Mouse (Mus musculus): ENCODE data around the gene Col8a2. TPM values are rescaled to one million over a fixed set of nuclear protein-coding genes. Genes with fewer than 3 reads are reported as not detected.

Col8a2 gene
- 3.6 and 4.6 TPM in 2 replicates for polyA plus RNA-seq (2015; fragmentation: Nextera tagmentation; extraction: Ambion mirVana)

DNA sequence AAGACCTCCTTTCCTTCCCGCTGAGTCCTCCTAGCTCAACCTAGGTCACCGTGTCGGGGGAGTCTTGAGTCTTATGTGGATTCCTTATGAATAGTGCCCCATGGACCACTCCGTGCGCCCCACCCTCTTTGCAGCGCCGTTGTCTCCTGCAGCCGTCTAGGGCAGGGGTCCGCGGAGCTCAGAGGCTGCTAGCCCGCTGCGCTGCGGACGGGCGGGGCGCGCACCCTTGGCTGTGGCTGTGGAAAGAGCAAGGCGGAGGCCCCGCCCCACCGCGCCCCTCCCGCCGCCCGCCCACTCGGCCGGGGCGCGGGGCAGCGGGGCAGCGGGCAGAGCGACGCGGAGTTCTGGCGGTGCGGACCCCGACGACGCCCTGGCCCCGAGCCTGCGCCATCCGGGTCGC, at the start of gene Col8a2:
Col8a2 (plus strand) TSS at position 302 of the 400 bp plus-strand sequence.
- WGBS, result 1% methylated on average over 36 of the region's 42 CpGs
- Histone ChIP-seq H3K27ac (ENCODE audit: low read length) (no peak within 1 kb of the TSS), H3K9ac (ENCODE audit: low read length) (peak within 1 kb of the TSS; percentile 63), H3K9me3 (ENCODE audit: control insufficient read depth, low read length) (peaks cover 2% of the 10 kb centered on the region; the same call in 1 of the 2 replicates), H3K4me2 (ENCODE audit: low read depth, low read length) (peak within 1 kb of the TSS; percentile 70), H3K4me1 (replicated peaks; ENCODE audit: control insufficient read depth, insufficient read depth, low read length) (peaks cover 11% of the 10 kb centered on the region; the same call in 1 of the 2 replicates), H3K27me3 (ENCODE audit: control insufficient read depth, insufficient read depth, low read depth, low read length) (peaks cover 26% of the 10 kb centered on the region), H3K4me3 (ENCODE audit: low read length) (peak within 1 kb of the TSS; percentile 49), H3K36me3 (ENCODE audit: control insufficient read depth, insufficient read depth, low read length) (no peaks in the 10 kb centered on the region)
- ATAC-seq (ENCODE audit: low read depth), result peak; percentile 69

DNA sequence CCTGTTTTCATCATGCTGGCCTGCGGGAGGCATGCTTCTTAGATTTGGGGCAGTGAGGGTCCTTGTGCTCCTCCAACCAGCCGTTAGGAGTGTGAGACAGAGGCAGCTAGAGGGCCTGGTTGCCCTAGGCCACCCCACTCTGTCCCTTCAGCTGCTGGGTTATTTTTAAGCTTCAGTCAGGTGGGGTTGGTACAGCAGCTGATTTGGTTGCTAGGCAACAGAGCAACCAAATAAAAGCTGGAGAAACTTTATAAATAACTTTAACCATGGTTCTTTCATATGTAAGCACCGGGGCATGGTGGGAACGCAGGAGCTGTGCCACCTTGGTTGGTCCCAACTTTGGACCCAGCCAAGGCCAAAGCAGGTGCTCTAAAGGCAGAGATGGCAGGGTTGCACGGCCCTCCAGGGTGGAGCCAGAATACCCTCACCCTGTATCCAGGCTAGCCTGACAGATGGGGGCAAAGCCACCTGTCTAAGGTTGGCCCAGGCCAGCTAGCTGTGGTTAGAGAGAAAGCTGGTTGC, 48.8 kb upstream of the Col8a2 start:
- Histone ChIP-seq H3K4me3 (ENCODE audit: low read length) (no peak overlapping the region), H3K9ac (ENCODE audit: low read length) (no peak overlapping the region), H3K27ac (ENCODE audit: low read length) (no peak overlapping the region), H3K27me3 (ENCODE audit: control insufficient read depth, insufficient read depth, low read depth, low read length) (no peaks in the 10 kb centered on the region), H3K4me2 (ENCODE audit: low read depth, low read length) (no peak overlapping the region), H3K4me1 (replicated peaks; ENCODE audit: control insufficient read depth, insufficient read depth, low read length) (peaks cover 3% of the 10 kb centered on the region; the same call in 1 of the 2 replicates), H3K36me3 (ENCODE audit: control insufficient read depth, insufficient read depth, low read length) (peaks cover 63% of the 10 kb centered on the region), H3K9me3 (ENCODE audit: control insufficient read depth, low read length) (no peaks in the 10 kb centered on the region)
- WGBS, result 69% methylated on average over 5 of the region's 5 CpGs
- ATAC-seq (ENCODE audit: low read depth), result no peak

DNA sequence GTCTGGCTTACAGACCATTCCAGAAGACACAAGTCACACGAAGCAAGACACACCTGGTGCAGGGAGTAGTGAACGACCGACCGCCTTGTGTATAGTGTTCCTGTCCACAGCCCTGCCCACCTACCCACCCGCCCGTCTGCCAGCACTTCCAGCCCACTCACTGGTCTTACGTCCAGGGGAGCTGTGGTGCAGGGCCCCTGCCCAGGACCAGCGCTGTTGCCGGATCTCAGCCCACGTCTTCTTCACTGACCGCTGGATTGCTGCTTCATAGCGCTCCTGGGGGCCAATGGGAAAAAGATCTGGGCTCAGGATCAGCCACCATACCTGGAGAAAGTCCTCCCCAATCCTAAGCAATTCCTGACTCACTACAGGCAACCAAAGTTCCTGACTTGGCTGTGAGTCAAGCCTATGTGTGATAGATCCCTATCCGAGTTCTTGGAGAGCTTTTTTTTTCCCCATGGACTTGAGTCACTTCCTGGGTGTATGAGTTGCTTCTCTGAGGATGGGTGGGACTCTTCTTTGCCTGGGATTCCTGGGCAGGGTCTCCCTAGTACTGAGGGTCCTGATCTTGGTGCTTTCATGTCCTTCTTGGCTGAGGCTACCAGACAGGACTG, 46.6 kb upstream of the Col8a2 start:
- ATAC-seq (ENCODE audit: low read depth), result no peak
- no peak overlapping the region for H3K4me2 ChIP-seq (ENCODE audit: low read depth, low read length)
- H3K4me3 ChIP-seq (ENCODE audit: low read length), result no peak overlapping the region
- H3K27ac ChIP-seq (ENCODE audit: low read length), result no peak overlapping the region
- 87% methylated on average over 13 of the region's 13 CpGs for WGBS
- peaks cover 44% of the 10 kb centered on the region for H3K36me3 ChIP-seq (ENCODE audit: control insufficient read depth, insufficient read depth, low read length)
- H3K9me3 ChIP-seq (ENCODE audit: control insufficient read depth, low read length), result no peaks in the 10 kb centered on the region
- H3K4me1 ChIP-seq (replicated peaks; ENCODE audit: control insufficient read depth, insufficient read depth, low read length), result 0 out of 2 replicates have a peak, but pooled peaks cover under 1% of the 10 kb centered on the region
- H3K9ac ChIP-seq (ENCODE audit: low read length), result no peak overlapping the region
- H3K27me3 ChIP-seq (ENCODE audit: control insufficient read depth, insufficient read depth, low read depth, low read length), result no peaks in the 10 kb centered on the region

- ATAC-seq (ENCODE audit: low read depth), result no peak
- H3K4me3 ChIP-seq (ENCODE audit: low read length), result no peak overlapping the region
- 41% methylated on average over 9 of the region's 9 CpGs for WGBS
- no peak overlapping the region for H3K4me2 ChIP-seq (ENCODE audit: low read depth, low read length)
- H3K27ac ChIP-seq (ENCODE audit: low read length), result no peak overlapping the region
- H3K4me1 ChIP-seq (replicated peaks; ENCODE audit: control insufficient read depth, insufficient read depth, low read length), result no peaks in the 10 kb centered on the region
- no peak overlapping the region for H3K9ac ChIP-seq (ENCODE audit: low read length)
- peaks cover 27% of the 10 kb centered on the region for H3K36me3 ChIP-seq (ENCODE audit: control insufficient read depth, insufficient read depth, low read length)
- no peaks in the 10 kb centered on the region for H3K27me3 ChIP-seq (ENCODE audit: control insufficient read depth, insufficient read depth, low read depth, low read length)
- no peaks in the 10 kb centered on the region for H3K9me3 ChIP-seq (ENCODE audit: control insufficient read depth, low read length)
Observed at GRCm38 (mm10) chr4:126241956-126242355, 44.6 kb upstream of the Col8a2 start.

DNA sequence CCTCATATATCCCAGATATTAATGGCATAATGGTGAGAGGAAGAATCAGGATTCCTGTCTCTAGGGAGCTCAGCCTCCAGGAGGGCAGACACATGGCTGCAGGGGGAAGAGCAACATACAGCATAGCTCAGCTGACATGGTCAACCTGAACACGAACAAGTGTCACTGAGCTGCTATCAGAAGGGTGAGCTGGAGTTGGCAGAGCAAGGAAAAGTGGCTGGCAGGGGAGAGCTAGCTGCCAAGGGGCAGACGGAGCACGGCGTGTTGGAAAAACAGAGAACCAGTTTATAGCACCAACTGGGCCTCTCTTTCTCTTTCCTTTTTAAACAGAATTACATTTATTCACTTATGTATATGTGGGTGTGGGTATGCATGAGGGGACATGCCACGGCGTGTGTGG, 44.1 kb upstream of the Col8a2 start:
- 84% methylated on average over 6 of the region's 6 CpGs for WGBS
- H3K27ac ChIP-seq (ENCODE audit: low read length), result no peak overlapping the region
- no peak overlapping the region for H3K4me3 ChIP-seq (ENCODE audit: low read length)
- no peak overlapping the region for H3K9ac ChIP-seq (ENCODE audit: low read length)
- no peak for ATAC-seq (ENCODE audit: low read depth)
- no peaks in the 10 kb centered on the region for H3K9me3 ChIP-seq (ENCODE audit: control insufficient read depth, low read length)
- no peak overlapping the region for H3K4me2 ChIP-seq (ENCODE audit: low read depth, low read length)
- H3K36me3 ChIP-seq (ENCODE audit: control insufficient read depth, insufficient read depth, low read length), result peaks cover 26% of the 10 kb centered on the region
- no peaks in the 10 kb centered on the region for H3K4me1 ChIP-seq (replicated peaks; ENCODE audit: control insufficient read depth, insufficient read depth, low read length)
- H3K27me3 ChIP-seq (ENCODE audit: control insufficient read depth, insufficient read depth, low read depth, low read length), result no peaks in the 10 kb centered on the region

DNA sequence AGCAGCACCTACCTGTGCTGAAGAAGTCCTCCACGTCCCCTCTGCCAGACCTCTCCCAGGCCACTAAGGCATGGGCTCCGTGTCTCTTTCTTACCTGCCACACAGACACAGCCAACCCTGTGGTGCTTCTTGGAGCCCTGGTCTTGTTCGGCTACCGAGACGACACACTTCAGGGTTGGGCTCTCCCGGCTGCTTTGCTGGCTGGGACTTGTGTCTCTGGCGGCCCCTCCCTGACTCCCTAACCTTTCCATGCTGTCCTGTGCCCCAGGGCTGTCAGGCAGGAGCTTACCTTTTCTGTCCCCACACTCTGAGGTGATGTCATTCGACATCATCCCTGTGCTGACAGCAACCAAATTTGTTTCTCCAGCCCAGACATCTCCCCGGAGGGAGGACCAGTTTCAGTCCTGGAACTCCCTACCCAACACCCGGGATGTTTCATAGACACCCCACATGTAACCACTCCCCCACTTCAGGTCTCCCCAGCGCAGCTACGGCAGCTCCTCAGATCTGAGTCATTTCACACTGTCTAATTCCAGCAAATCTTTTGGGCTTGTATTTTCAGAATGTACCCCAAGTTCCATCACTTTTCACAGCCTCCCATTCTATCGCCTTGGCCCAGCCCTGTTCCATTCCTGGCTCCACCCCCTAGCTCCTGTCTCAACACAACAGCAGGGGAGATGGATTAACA, 40.2 kb upstream of the Col8a2 start:
- ATAC-seq (ENCODE audit: low read depth), result no peak
- Histone ChIP-seq H3K27ac (ENCODE audit: low read length) (no peak overlapping the region), H3K4me2 (ENCODE audit: low read depth, low read length) (no peak overlapping the region), H3K9ac (ENCODE audit: low read length) (no peak overlapping the region), H3K4me1 (replicated peaks; ENCODE audit: control insufficient read depth, insufficient read depth, low read length) (peaks cover 6% of the 10 kb centered on the region), H3K36me3 (ENCODE audit: control insufficient read depth, insufficient read depth, low read length) (peaks cover 7% of the 10 kb centered on the region), H3K9me3 (ENCODE audit: control insufficient read depth, low read length) (no peaks in the 10 kb centered on the region), H3K27me3 (ENCODE audit: control insufficient read depth, insufficient read depth, low read depth, low read length) (no peaks in the 10 kb centered on the region), H3K4me3 (ENCODE audit: low read length) (no peak overlapping the region)
- WGBS, result 72% methylated on average over 13 of the region's 13 CpGs

- H3K9me3 ChIP-seq (ENCODE audit: control insufficient read depth, low read length), result no peaks in the 10 kb centered on the region
- no peak overlapping the region for H3K9ac ChIP-seq (ENCODE audit: low read length)
- no peak overlapping the region for H3K4me3 ChIP-seq (ENCODE audit: low read length)
- H3K4me1 ChIP-seq (replicated peaks; ENCODE audit: control insufficient read depth, insufficient read depth, low read length), result peaks cover 20% of the 10 kb centered on the region
- H3K27ac ChIP-seq (ENCODE audit: low read length), result no peak overlapping the region
- no peak overlapping the region for H3K4me2 ChIP-seq (ENCODE audit: low read depth, low read length)
- 38% methylated on average over 11 of the region's 11 CpGs for WGBS
- no peak for ATAC-seq (ENCODE audit: low read depth)
- no peaks in the 10 kb centered on the region for H3K27me3 ChIP-seq (ENCODE audit: control insufficient read depth, insufficient read depth, low read depth, low read length)
- no peaks in the 10 kb centered on the region for H3K36me3 ChIP-seq (ENCODE audit: control insufficient read depth, insufficient read depth, low read length)
Observed at GRCm38 (mm10) chr4:126248261-126248868, 38.2 kb upstream of the Col8a2 start.

GRCm38 (mm10) chr4:126250659-126251058, 35.9 kb upstream of the Col8a2 start:
- Histone ChIP-seq H3K27ac (ENCODE audit: low read length) (no peak overlapping the region), H3K4me1 (replicated peaks; ENCODE audit: control insufficient read depth, insufficient read depth, low read length) (peaks cover 34% of the 10 kb centered on the region)
- 42% methylated on average over 4 of the region's 4 CpGs for WGBS

GRCm38 (mm10) chr4:126251655-126252254, 34.8 kb upstream of the Col8a2 start:
- H3K9me3 ChIP-seq (ENCODE audit: control insufficient read depth, low read length), result no peaks in the 10 kb centered on the region
- 52% methylated on average over 11 of the region's 11 CpGs for WGBS
- peaks cover 34% of the 10 kb centered on the region for H3K4me1 ChIP-seq (replicated peaks; ENCODE audit: control insufficient read depth, insufficient read depth, low read length)
- peak overlapping the region; percentile 49 for H3K9ac ChIP-seq (ENCODE audit: low read length)
- no peaks in the 10 kb centered on the region for H3K36me3 ChIP-seq (ENCODE audit: control insufficient read depth, insufficient read depth, low read length)
- peak overlapping the region; percentile 19 for H3K4me2 ChIP-seq (ENCODE audit: low read depth, low read length)
- H3K27ac ChIP-seq (ENCODE audit: low read length), result peak overlapping the region; percentile 77
- no peak for ATAC-seq (ENCODE audit: low read depth)
- H3K4me3 ChIP-seq (ENCODE audit: low read length), result peak overlapping the region; percentile 5; the same call in 1 of the 2 replicates
- no peaks in the 10 kb centered on the region for H3K27me3 ChIP-seq (ENCODE audit: control insufficient read depth, insufficient read depth, low read depth, low read length)

More at GRCm38 (mm10) chr4:126250659-126251058, 35.9 kb upstream of the Col8a2 start:
- Histone ChIP-seq H3K4me3 (ENCODE audit: low read length) (no peak overlapping the region), H3K9ac (ENCODE audit: low read length) (no peak overlapping the region), H3K4me2 (ENCODE audit: low read depth, low read length) (no peak overlapping the region), H3K27me3 (ENCODE audit: control insufficient read depth, insufficient read depth, low read depth, low read length) (no peaks in the 10 kb centered on the region), H3K36me3 (ENCODE audit: control insufficient read depth, insufficient read depth, low read length) (no peaks in the 10 kb centered on the region), H3K9me3 (ENCODE audit: control insufficient read depth, low read length) (no peaks in the 10 kb centered on the region)
- no peak for ATAC-seq (ENCODE audit: low read depth)

All from lung, embryonic 16.5 days (tissue).